Mouse (Mus musculus) heart, embryonic 11.5 days (tissue): ENCODE results near the gene Fam240a. TPM values are rescaled to one million over a fixed set of nuclear protein-coding genes. Genes with fewer than 3 reads are reported as not detected.

Experiments
- ATAC-seq: fragments of 200-750 bp; cut with Nextera tagmentation; replicated peaks from 2 replicates; pipeline ENCODE4 v1.8.0; 2017; ENCODE audit warnings: moderate library complexity; ENCODE audit not compliant: insufficient number of reproducible peaks, low FRiP score, low TSS enrichment
- H3K27ac ChIP-seq: fragments of 300-500 bp; sonication (generic); 2 replicates; pipeline ENCODE4 v1.5.1; 2014; ENCODE audit warnings: mild to moderate bottlenecking, low read depth, low read length
- H3K27me3 ChIP-seq: fragments of 300-500 bp; sonication (generic); 2 replicates; pipeline ENCODE4 v1.6.1; 2014; ENCODE audit warnings: mild to moderate bottlenecking, low read length, mixed read lengths; ENCODE audit not compliant: control insufficient read depth, insufficient read depth
- H3K36me3 ChIP-seq: fragments of 300-500 bp; sonication (generic); 2 replicates; pipeline ENCODE4 v1.6.1; 2014; ENCODE audit warnings: mild to moderate bottlenecking, low read length, moderate library complexity, mixed read lengths; ENCODE audit not compliant: control insufficient read depth, insufficient read depth
- H3K4me1 ChIP-seq: fragments of 300-500 bp; sonication (generic); 2 replicates; pipeline ENCODE4 v1.6.1; 2014; ENCODE audit warnings: low read length; ENCODE audit not compliant: control insufficient read depth, insufficient read depth
- H3K4me2 ChIP-seq: fragments of 300-500 bp; sonication (generic); 2 replicates; pipeline ENCODE4 v1.6.1; 2014; ENCODE audit warnings: mild to moderate bottlenecking, moderate library complexity
- H3K4me3 ChIP-seq: fragments of 300-500 bp; sonication (generic); 2 replicates; pipeline ENCODE4 v1.5.1; 2014; ENCODE audit warnings: low read depth, low read length
- H3K9ac ChIP-seq: fragments of 300-500 bp; sonication (generic); 2 replicates; pipeline ENCODE4 v1.6.1; 2014; ENCODE audit warnings: mild to moderate bottlenecking, low read depth, low read length, moderate library complexity
- H3K9me3 ChIP-seq: fragments of 300-500 bp; sonication (generic); replicated peaks from 2 replicates; pipeline ENCODE4 v1.6.1; 2016; ENCODE audit warnings: low read length; ENCODE audit not compliant: control insufficient read depth
- WGBS: fragments of 180-500 bp; shearing (Covaris S2); extraction: QIAGEN DNeasy Blood & Tissue Kit; methylation state at CpG from one replicate; pipeline ENCODE4 v1.1.7; 2014; ENCODE audit not compliant: insufficient replicate concordance; 5-methylcytosine and 5-hydroxymethylcytosine counted together
- polyA plus RNA-seq: library from polyadenylated mRNA; unstranded; fragments of >200 nt; fragmentation: Nextera tagmentation; extraction: Ambion mirVana; gene quantifications from 2 replicates; pipeline ENCODE4 v1.2.1, GENCODE M21; 2014

The Fam240a gene
- polyA plus RNA-seq: not detected in 2 replicates

- no peaks in the 10 kb centered on the region for H3K4me1 ChIP-seq
- no peaks in the 10 kb centered on the region for H3K36me3 ChIP-seq
- no peak within 1 kb of the TSS for H3K4me3 ChIP-seq
- H3K9ac ChIP-seq: no peak within 1 kb of the TSS
- 76% methylated on average over 7 of the region's 7 CpGs for WGBS
- H3K9me3 ChIP-seq: no peaks in the 10 kb centered on the region
- no peak within 1 kb of the TSS for H3K4me2 ChIP-seq
- ATAC-seq: no peak
- H3K27ac ChIP-seq: no peak within 1 kb of the TSS
- H3K27me3 ChIP-seq: 0 out of 2 replicates have a peak, but pooled peaks cover 3% of the 10 kb centered on the region
Observed at GRCm38 (mm10) chr9:110916786-110917185, at the start of gene Fam240a. Gene Fam240a (minus strand): TSS chr9:110916861.

- 73% methylated on average over 2 of the region's 2 CpGs for WGBS
- Histone ChIP-seq H3K9ac (no peak overlapping the region), H3K4me3 (no peak overlapping the region), H3K4me1 (no peaks in the 10 kb centered on the region), H3K27me3 (no peaks in the 10 kb centered on the region), H3K36me3 (no peaks in the 10 kb centered on the region), H3K4me2 (no peak overlapping the region), H3K9me3 (no peaks in the 10 kb centered on the region), H3K27ac (no peak overlapping the region)
- no peak for ATAC-seq
Observed at GRCm38 (mm10) chr9:110965910-110966231, 49.2 kb upstream of the Fam240a start.

DNA sequence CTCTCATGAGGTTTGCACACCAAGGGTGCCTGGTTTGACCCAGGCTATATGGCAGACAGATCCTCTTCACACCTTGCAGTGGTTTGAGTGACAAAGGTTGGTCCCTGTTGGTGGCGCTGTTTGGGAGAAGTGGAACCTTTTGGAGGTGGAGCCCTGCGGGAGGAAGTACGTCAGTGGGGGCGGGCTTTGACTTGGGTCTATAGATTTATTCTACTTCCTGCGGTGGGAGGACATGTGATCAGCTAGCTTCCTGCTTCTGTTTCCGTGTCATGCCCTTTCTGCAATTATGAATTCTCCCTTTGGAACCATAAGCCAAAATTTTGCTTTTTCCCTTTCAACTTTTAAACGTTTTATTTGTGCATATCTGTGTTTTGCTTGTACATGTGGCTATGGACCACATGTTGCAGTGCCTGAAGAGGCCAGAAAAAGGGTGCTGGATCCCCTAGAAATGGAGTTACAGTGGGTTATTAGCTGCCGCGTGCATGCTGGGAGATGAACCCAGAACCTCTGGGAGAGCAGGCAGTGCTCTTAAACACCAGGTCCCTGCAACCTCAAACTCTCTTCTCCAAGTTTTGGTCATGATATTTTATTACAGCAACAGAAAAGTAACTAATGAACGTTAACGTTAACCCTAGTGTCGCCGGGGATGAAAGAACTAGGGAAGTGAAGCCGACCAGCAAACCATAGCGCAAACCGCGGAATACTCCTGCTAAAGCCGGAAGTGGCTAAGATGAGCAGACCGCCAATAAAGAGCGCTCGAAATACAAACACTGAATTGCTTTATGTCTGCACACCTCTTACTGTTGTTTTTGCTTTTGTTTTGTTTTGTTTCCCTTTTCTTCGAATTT lies 48.6 kb upstream of the Fam240a start:
- no peaks in the 10 kb centered on the region for H3K27me3 ChIP-seq
- H3K4me1 ChIP-seq: no peaks in the 10 kb centered on the region
- H3K4me3 ChIP-seq: no peak overlapping the region
- no peaks in the 10 kb centered on the region for H3K36me3 ChIP-seq
- ATAC-seq: no peak
- H3K4me2 ChIP-seq: no peak overlapping the region
- no peaks in the 10 kb centered on the region for H3K9me3 ChIP-seq
- H3K9ac ChIP-seq: no peak overlapping the region
- WGBS: 87% methylated on average over 22 of the region's 22 CpGs
- H3K27ac ChIP-seq: no peak overlapping the region

DNA sequence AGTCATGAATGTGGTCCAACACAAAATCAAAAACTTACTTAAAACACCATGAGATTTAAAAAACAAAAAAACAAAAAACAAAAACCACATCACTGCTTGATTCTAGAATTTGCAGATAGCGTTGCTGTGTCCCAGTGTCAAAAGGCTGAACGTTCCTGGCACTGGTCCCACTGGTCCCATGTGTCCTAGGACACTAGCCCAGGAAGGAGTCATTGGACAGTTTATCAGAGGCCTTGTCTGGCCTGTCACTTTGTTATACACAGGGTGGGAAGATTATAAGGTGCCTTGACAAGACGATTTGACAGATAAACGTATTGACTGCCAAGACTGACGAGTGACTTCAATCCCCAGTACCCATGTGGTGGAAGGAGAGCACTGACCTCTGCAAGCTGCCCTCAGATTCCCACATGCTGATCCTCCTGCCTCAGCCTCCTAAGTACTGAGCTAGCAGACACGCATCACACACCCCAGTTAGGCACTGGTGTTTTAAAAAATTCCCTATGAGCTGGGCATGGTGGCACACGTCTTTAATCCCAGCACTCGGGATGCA lies 47.0 kb upstream of the Fam240a start:
- Histone ChIP-seq H3K27ac (no peak overlapping the region), H3K36me3 (no peaks in the 10 kb centered on the region), H3K4me3 (no peak overlapping the region), H3K9me3 (no peaks in the 10 kb centered on the region), H3K4me2 (no peak overlapping the region), H3K9ac (no peak overlapping the region), H3K27me3 (no peaks in the 10 kb centered on the region), H3K4me1 (no peaks in the 10 kb centered on the region)
- no peak for ATAC-seq
- 77% methylated on average over 8 of the region's 8 CpGs for WGBS

- Histone ChIP-seq H3K4me1 (no peaks in the 10 kb centered on the region), H3K4me3 (no peak overlapping the region), H3K27ac (no peak overlapping the region), H3K27me3 (no peaks in the 10 kb centered on the region), H3K36me3 (no peaks in the 10 kb centered on the region), H3K9ac (no peak overlapping the region), H3K9me3 (no peaks in the 10 kb centered on the region), H3K4me2 (no peak overlapping the region)
- 95% methylated on average over 8 of the region's 8 CpGs for WGBS
- no peak for ATAC-seq
Observed at GRCm38 (mm10) chr9:110961386-110961785, 44.7 kb upstream of the Fam240a start.

- no peak for ATAC-seq
- WGBS: 77% methylated on average over 13 of the region's 13 CpGs
Observed at GRCm38 (mm10) chr9:110960230-110961149, 43.8 kb upstream of the Fam240a start.

DNA sequence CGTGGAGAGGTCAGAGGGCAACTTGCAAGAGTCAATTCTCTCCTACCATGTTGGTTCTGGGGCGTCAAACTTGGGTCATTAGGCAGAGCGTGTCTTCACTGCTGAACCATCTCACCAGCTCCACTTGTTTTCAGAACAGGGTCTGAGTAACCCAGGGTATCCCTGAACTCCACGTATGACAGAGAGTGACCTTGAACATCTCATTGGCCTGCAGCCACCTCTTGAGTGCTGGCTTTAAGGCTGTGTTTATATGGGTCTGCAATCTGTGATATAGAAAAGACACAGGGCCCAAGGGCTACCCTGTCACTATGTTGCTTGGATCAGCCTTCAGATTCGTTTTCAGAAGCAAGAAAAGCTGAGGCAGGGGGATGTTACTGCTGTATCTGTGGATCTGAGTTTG lies 43.0 kb upstream of the Fam240a start:
- Histone ChIP-seq H3K4me1 (no peaks in the 10 kb centered on the region), H3K9ac (no peak overlapping the region), H3K27me3 (peaks cover 5% of the 10 kb centered on the region; the same call in 1 of the 2 replicates), H3K4me3 (no peak overlapping the region), H3K27ac (no peak overlapping the region), H3K36me3 (no peaks in the 10 kb centered on the region), H3K4me2 (no peak overlapping the region), H3K9me3 (no peaks in the 10 kb centered on the region)
- ATAC-seq: no peak
- WGBS: 80% methylated on average over 5 of the region's 5 CpGs

More at GRCm38 (mm10) chr9:110960230-110961149, 43.8 kb upstream of the Fam240a start:
- no peaks in the 10 kb centered on the region for H3K27me3 ChIP-seq
- H3K9me3 ChIP-seq: no peaks in the 10 kb centered on the region
- no peak overlapping the region for H3K4me3 ChIP-seq
- H3K9ac ChIP-seq: no peak overlapping the region
- H3K4me1 ChIP-seq: no peaks in the 10 kb centered on the region
- no peak overlapping the region for H3K27ac ChIP-seq
- no peak overlapping the region for H3K4me2 ChIP-seq
- no peaks in the 10 kb centered on the region for H3K36me3 ChIP-seq

DNA sequence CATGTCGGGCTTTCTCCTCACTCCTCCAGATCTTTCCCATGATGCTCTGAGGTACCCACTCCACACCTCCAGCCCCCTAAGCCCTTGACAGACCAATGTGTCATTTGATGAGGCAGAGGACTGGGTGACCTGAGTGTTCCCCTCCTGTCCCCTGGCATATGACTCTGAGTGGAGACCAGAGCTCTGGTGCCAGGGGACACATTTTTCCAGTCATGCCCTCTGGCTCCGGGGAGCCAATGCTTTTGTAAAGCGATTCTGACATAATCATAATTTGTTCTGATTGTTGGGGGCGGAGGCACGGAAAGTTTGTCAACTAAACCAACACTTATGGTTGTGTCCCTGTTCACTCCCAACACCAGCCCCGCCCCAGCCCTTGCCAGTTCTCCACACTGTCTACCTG lies 39.3 kb upstream of the Fam240a start:
- Histone ChIP-seq H3K27ac (no peak overlapping the region), H3K27me3 (peaks cover 5% of the 10 kb centered on the region; the same call in 1 of the 2 replicates), H3K9me3 (no peaks in the 10 kb centered on the region), H3K4me1 (no peaks in the 10 kb centered on the region), H3K4me2 (no peak overlapping the region), H3K36me3 (no peaks in the 10 kb centered on the region), H3K4me3 (no peak overlapping the region), H3K9ac (no peak overlapping the region)
- 83% methylated on average over 6 of the region's 6 CpGs for WGBS
- ATAC-seq: no peak
